15 mouse cellular contexts compared by ENCODE assay signal in genomic region chr8:91263939-91264338, GRCm38 (mm10).
"Had no signal": no experiment of that assay in that cellular context is flagged by ENCODE, and none has a peak within 500 bp of the region (broad histone marks: within the 10 kb centered on the region; RNA-seq: fewer than 3 reads in every experiment).

No protein-coding gene starts in this region.

- H3K9ac ChIP-seq: liver, embryonic 15.5 days; liver, postnatal 0 days; lung, embryonic 15.5 days; midbrain, embryonic 13.5 days; midbrain, embryonic 15.5 days; neural tube, embryonic 12.5 days; stomach, embryonic 15.5 days had no signal

- DNase-seq: liver, postnatal 0 days; lung, postnatal 10 days; right cerebral cortex, postnatal 14 days; thymus, adult 2 months; thymus, postnatal 36 days had no signal

- H3K27me3 ChIP-seq: liver, embryonic 15.5 days; lung, embryonic 15.5 days; megakaryocyte, embryonic 14.5 days; midbrain, embryonic 13.5 days; midbrain, embryonic 15.5 days; neural tube, embryonic 12.5 days; stomach, embryonic 15.5 days had no signal

- ATAC-seq: liver, postnatal 0 days; midbrain, embryonic 13.5 days; midbrain, embryonic 15.5 days had no signal

- H3K27ac ChIP-seq: liver, embryonic 15.5 days; lung, embryonic 15.5 days; macrophage; midbrain, embryonic 13.5 days; midbrain, embryonic 15.5 days; neural tube, embryonic 12.5 days; stomach, embryonic 15.5 days; stomach, postnatal 0 days had no signal

- H3K36me3 ChIP-seq: liver, embryonic 15.5 days; midbrain, embryonic 15.5 days; neural tube, embryonic 12.5 days; stomach, embryonic 15.5 days had no signal

- H3K4me3 ChIP-seq: liver, embryonic 15.5 days; lung, embryonic 15.5 days; megakaryocyte, embryonic 14.5 days; midbrain, embryonic 13.5 days; midbrain, embryonic 15.5 days; neural tube, embryonic 12.5 days; stomach, embryonic 15.5 days had no signal

- H3K4me1 ChIP-seq: liver, embryonic 15.5 days; lung, embryonic 15.5 days; megakaryocyte, embryonic 14.5 days; midbrain, embryonic 13.5 days; midbrain, embryonic 15.5 days; neural tube, embryonic 12.5 days had no signal

- H3K4me2 ChIP-seq: liver, embryonic 15.5 days; lung, embryonic 15.5 days; midbrain, embryonic 11.5 days; midbrain, embryonic 13.5 days; midbrain, embryonic 15.5 days; neural tube, embryonic 12.5 days; stomach, embryonic 15.5 days had no signal

- H3K9me3 ChIP-seq: liver, embryonic 15.5 days; lung, embryonic 15.5 days; megakaryocyte, embryonic 14.5 days; midbrain, embryonic 13.5 days; midbrain, embryonic 15.5 days; neural tube, embryonic 12.5 days; stomach, embryonic 15.5 days had no signal
